Mouse (Mus musculus): ENCODE measurements around the gene Ccs. TPM values are rescaled to one million over a fixed set of nuclear protein-coding genes. Genes with fewer than 3 reads are reported as not detected.

The Ccs gene
- polyA plus RNA-seq, 1 experiment from 2014 or later, result 144 TPM

DNA sequence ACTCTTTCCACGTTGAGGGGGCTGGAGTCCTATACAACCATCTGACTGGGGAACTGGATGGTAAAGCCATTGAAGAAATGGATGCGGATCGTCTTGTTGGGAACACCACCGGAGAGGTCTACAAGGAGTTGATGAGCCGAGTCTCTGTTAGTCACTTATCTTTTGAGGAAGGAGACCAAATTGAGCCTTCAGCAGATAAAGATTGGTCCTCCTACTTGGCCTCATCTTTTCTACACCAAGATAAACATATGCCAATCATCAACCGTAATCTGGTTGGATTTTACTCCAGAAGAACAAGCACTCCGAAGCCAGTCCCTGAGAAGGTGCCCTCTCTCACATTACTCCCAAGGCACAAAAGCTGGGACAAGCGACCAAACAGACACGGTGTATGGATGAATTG lies 1.7 kb upstream of the Ccs start:
- DNase-seq (no peak), ATAC-seq (no peak)
- Histone ChIP-seq H3K9ac (replicated peaks) (no peak overlapping the region), H3K4me1 (ENCODE audit: insufficient read depth) (peaks cover 21% of the 10 kb centered on the region), H3K9me3 (ENCODE audit: low read length) (no peaks in the 10 kb centered on the region), H3K4me3 (ENCODE audit: low read depth, low read length) (no peak overlapping the region), H3K4me2 (ENCODE audit: low read depth, low read length) (no peak overlapping the region), H3K27me3 (ENCODE audit: insufficient read depth, low read length) (peaks cover 17% of the 10 kb centered on the region), H3K36me3 (replicated peaks; ENCODE audit: insufficient read depth, low read length) (no peaks in the 10 kb centered on the region), H3K27ac (ENCODE audit: low read depth) (no peak overlapping the region)
- WGBS (ENCODE audit: insufficient replicate concordance), result 67% methylated on average over 9 of the region's 9 CpGs
- no peak for TF ChIP-seq EP300 (IDR thresholded peaks at IDR 0.05; ENCODE audit: low read depth)
- TF ChIP-seq CTCF (IDR thresholded peaks at IDR 0.05; ENCODE audit: low read depth), result no peak

DNA sequence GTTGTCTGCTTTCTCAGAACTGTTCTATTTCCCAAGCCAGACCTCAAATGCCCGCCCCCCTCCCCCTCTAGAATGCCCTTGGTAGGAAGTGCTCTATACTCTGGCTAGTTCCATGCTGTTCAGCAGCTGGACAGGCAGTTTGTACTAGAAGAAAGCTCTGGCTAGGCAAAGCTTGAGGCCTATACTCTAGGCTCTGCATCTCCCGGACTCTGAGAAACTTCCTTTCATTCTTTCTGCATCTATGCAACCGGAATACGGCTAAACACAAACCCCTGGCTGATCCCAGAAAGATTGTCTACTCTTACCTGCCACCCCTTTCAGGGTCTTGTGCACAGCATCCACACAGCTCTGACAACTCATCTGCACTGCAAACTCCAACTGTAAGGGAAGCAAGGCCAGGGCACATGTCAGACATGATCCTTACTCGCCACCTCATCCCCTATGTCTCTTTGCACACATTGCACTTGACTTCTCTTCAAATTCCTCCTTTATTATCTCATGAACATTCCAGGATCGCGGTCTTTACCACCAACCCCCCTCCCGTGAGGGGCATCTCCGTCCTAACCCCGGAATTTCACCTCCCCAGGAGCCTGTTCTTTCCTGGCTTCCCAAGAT lies 499 bp downstream of the Ccs start:
- Histone ChIP-seq H3K9me3 (ENCODE audit: low read length) (no peaks in the 10 kb centered on the region), H3K27ac (ENCODE audit: low read depth) (peak overlapping the region; percentile 89), H3K4me1 (ENCODE audit: insufficient read depth) (peaks cover 28% of the 10 kb centered on the region), H3K4me2 (ENCODE audit: low read depth, low read length) (peak overlapping the region; percentile 100), H3K36me3 (replicated peaks; ENCODE audit: insufficient read depth, low read length) (0 out of 2 replicates have a peak, but pooled peaks cover 2% of the 10 kb centered on the region), H3K9ac (replicated peaks) (peak overlapping the region; percentile 90), H3K4me3 (ENCODE audit: low read depth, low read length) (peak overlapping the region; percentile 73), H3K27me3 (ENCODE audit: insufficient read depth, low read length) (peaks cover 17% of the 10 kb centered on the region)
- no peak for TF ChIP-seq EP300 (IDR thresholded peaks at IDR 0.05; ENCODE audit: low read depth)
- TF ChIP-seq CTCF (IDR thresholded peaks at IDR 0.05; ENCODE audit: low read depth), result no peak
- DNase-seq, result no peak
- 28% methylated on average over 10 of the region's 10 CpGs for WGBS (ENCODE audit: insufficient replicate concordance)
- peak; percentile 28 for ATAC-seq

DNA sequence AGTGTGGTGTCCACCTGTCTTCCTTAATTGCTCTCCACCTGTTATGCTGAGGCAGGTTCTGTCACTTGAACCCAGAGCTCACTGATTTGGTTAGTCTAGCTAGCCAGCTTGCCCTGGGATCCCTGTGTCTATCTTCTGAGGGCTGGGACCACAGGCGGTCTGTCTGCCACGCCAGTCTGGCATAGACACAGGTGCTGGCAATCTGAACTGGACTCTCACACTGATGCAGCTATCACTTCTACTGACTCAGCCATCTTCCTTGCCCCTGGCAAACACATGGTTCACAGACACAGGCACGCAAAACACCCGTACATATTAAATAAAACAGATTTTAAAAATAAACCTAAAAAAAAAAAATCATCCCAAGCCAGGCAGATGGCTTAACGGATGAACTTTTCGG lies 2.1 kb downstream of the Ccs start:
- H3K36me3 ChIP-seq (replicated peaks; ENCODE audit: insufficient read depth, low read length), result peaks cover 8% of the 10 kb centered on the region; the same call in 1 of the 2 replicates
- H3K27me3 ChIP-seq (ENCODE audit: insufficient read depth, low read length), result peaks cover 17% of the 10 kb centered on the region
- no peaks in the 10 kb centered on the region for H3K9me3 ChIP-seq (ENCODE audit: low read length)
- no peak overlapping the region for H3K4me3 ChIP-seq (ENCODE audit: low read depth, low read length)
- TF ChIP-seq CTCF (IDR thresholded peaks at IDR 0.05; ENCODE audit: low read depth) (no peak), EP300 (IDR thresholded peaks at IDR 0.05; ENCODE audit: low read depth) (no peak)
- H3K4me1 ChIP-seq (ENCODE audit: insufficient read depth), result peaks cover 28% of the 10 kb centered on the region
- H3K27ac ChIP-seq (ENCODE audit: low read depth), result peak overlapping the region; percentile 89
- WGBS (ENCODE audit: insufficient replicate concordance), result 85% methylated on average over 6 of the region's 6 CpGs
- DNase-seq, result no peak
- ATAC-seq, result no peak
- H3K9ac ChIP-seq (replicated peaks), result no peak overlapping the region
- peak overlapping the region; percentile 100; the same call in 1 of the 2 replicates for H3K4me2 ChIP-seq (ENCODE audit: low read depth, low read length)

DNA sequence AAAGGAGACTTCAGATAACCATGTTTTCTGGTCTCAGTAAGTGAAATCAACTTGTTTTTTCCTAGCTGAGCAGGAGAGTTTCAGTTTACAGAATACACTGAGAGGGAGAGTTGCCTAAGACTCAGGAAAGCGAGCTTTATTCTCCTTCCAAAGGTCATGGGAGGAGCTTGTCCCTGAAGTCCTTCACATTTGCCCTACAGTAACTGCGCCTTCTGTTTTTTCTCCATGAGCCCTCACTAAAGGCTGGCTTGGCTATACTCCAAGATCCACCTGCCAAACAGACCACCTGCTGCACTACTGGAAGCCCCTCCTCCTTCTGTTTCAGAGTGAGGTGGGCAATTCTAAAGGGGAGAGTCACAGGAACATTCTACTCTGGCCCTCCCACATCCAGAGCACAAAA lies 3.0 kb downstream of the Ccs start:
- ATAC-seq, result peak; percentile 40
- Histone ChIP-seq H3K4me3 (ENCODE audit: low read depth, low read length) (no peak overlapping the region), H3K4me1 (ENCODE audit: insufficient read depth) (peaks cover 28% of the 10 kb centered on the region), H3K27me3 (ENCODE audit: insufficient read depth, low read length) (peaks cover 11% of the 10 kb centered on the region), H3K27ac (ENCODE audit: low read depth) (peak overlapping the region; percentile 89), H3K9ac (replicated peaks) (peak overlapping the region; percentile 33), H3K9me3 (ENCODE audit: low read length) (no peaks in the 10 kb centered on the region), H3K36me3 (replicated peaks; ENCODE audit: insufficient read depth, low read length) (peaks cover 8% of the 10 kb centered on the region; the same call in 1 of the 2 replicates), H3K4me2 (ENCODE audit: low read depth, low read length) (peak overlapping the region; percentile 40)
- DNase-seq, result no peak
- WGBS (ENCODE audit: insufficient replicate concordance), result 56% methylated on average over 2 of the region's 2 CpGs
- no peak for TF ChIP-seq CTCF (IDR thresholded peaks at IDR 0.05; ENCODE audit: low read depth)
- peak; percentile 71; the same call in 1 of the 2 replicates for TF ChIP-seq EP300 (IDR thresholded peaks at IDR 0.05; ENCODE audit: low read depth)

DNA sequence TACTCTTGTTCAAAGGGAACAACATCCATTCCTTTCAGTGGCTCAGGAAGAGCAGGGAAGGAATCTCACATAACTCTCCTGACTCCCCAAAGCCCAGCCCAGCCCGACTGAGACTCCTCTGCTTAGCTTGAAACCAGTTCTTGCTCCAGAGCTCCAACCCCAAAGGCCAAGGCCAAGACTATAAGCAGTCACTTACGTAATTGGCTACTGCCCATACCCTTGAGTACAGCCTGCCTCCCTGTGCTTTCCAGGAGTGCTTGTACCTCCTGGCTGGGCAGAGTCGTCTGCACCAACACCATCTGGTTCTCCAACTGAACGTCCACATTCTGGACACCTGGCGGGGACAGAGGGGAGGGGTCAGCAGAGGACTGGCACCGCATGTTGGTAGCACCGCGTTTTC lies 5.2 kb downstream of the Ccs start:
- peaks cover 20% of the 10 kb centered on the region for H3K4me1 ChIP-seq (ENCODE audit: insufficient read depth)
- no peak for TF ChIP-seq CTCF (IDR thresholded peaks at IDR 0.05; ENCODE audit: low read depth)
- TF ChIP-seq EP300 (IDR thresholded peaks at IDR 0.05; ENCODE audit: low read depth), result no peak
- no peaks in the 10 kb centered on the region for H3K27me3 ChIP-seq (ENCODE audit: insufficient read depth, low read length)
- DNase-seq (no peak), ATAC-seq (no peak)
- 89% methylated on average over 8 of the region's 8 CpGs for WGBS (ENCODE audit: insufficient replicate concordance)
- H3K4me3 ChIP-seq (ENCODE audit: low read depth, low read length), result no peak overlapping the region
- H3K9me3 ChIP-seq (ENCODE audit: low read length), result no peaks in the 10 kb centered on the region
- peaks cover 17% of the 10 kb centered on the region; the same call in 1 of the 2 replicates for H3K36me3 ChIP-seq (replicated peaks; ENCODE audit: insufficient read depth, low read length)
- H3K4me2 ChIP-seq (ENCODE audit: low read depth, low read length), result no peak overlapping the region
- no peak overlapping the region for H3K9ac ChIP-seq (replicated peaks)
- H3K27ac ChIP-seq (ENCODE audit: low read depth), result no peak overlapping the region

DNA sequence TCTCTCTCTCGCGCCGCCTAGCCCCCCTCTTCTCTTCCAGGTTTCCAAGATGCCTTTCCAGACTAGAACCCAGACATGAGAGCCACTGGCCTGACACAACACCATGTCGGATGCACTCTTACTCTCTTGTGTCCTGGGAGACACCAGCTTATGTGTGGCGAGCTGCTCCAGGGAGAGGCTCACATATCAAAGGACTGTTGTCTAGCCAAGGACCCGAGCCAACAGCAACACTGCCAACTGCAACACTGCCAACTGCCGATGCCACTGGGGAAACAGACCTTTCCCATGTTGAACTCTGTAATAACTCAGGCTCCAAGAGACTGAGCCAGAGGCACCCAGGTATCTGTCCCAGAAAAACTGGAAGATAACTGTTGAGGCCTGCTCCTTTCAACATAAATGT lies 10.0 kb downstream of the Ccs start:
- no peaks in the 10 kb centered on the region for H3K4me1 ChIP-seq (ENCODE audit: insufficient read depth)
- peaks cover 25% of the 10 kb centered on the region for H3K36me3 ChIP-seq (replicated peaks; ENCODE audit: insufficient read depth, low read length)
- no peak overlapping the region for H3K9ac ChIP-seq (replicated peaks)
- DNase-seq (no peak), ATAC-seq (no peak)
- H3K4me3 ChIP-seq (ENCODE audit: low read depth, low read length), result no peak overlapping the region
- no peak overlapping the region for H3K4me2 ChIP-seq (ENCODE audit: low read depth, low read length)
- H3K27ac ChIP-seq (ENCODE audit: low read depth), result no peak overlapping the region
- no peaks in the 10 kb centered on the region for H3K9me3 ChIP-seq (ENCODE audit: low read length)
- 86% methylated on average over 7 of the region's 7 CpGs for WGBS (ENCODE audit: insufficient replicate concordance)
- no peak for TF ChIP-seq CTCF (IDR thresholded peaks at IDR 0.05; ENCODE audit: low read depth)
- no peak for TF ChIP-seq EP300 (IDR thresholded peaks at IDR 0.05; ENCODE audit: low read depth)
- no peaks in the 10 kb centered on the region for H3K27me3 ChIP-seq (ENCODE audit: insufficient read depth, low read length)

Measured in liver, postnatal 0 days (tissue).